Mouse (Mus musculus) heart, postnatal 0 days (tissue): ENCODE data around the gene Man2a1.

Source experiments
- CTCF ChIP-seq: IDR thresholded peaks from 2 replicates; pipeline ENCODE4 v1.5.1; 2016; ENCODE audit warnings: antibody characterized with exemption, control low read depth, low read depth
- EP300 ChIP-seq: IDR thresholded peaks from 2 replicates; pipeline ENCODE4 v1.6.1; 2016; ENCODE audit warnings: antibody characterized with exemption, low read depth

DNA sequence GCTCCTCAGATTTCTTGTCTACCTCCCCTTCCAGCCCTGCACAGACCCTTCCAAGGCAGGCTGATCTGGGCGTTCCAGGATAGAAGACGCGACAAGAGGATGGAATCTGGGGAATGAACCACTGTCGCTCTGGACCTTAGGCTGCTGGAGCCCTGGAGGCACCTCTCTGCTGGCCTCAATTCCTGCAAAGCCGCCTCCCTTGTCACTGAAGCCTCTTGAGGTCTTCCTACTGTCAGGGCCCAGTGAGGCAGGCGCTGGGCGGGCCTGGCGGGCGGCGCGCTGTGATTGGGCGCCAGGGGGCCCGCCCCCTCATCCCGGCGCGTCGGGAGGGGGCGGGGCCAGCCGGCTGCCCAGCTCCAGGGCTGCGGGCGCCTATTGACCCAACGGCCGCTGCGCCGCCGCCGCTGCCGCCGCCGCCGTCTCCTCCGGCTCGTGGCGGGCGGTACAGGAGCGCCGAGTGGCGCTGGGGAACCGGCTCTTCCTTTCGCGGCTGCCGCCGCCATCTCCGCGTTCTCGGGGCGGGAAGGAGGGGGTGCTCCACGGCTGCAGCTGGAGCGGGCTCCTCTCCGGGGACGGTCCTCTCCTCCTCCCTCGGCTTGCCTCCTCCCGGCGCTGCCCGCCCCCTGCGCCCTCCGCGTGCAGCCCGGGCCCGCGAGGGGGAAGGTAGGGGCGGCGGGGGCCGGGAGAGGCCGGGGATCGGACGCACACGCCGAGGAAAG lies at the start of gene Man2a1:
- TF ChIP-seq CTCF (no peak), EP300 (no peak)
